Mouse (Mus musculus) E14TG2a.4 (cell line): Measurements from ENCODE around the gene Dync1h1.

ENCODE experiments used
- H3K27me3 ChIP-seq: 2 replicates; pipeline ENCODE4 v1.6.1; 2014; ENCODE audit warnings: low read length, control low read depth; ENCODE audit not compliant: insufficient read depth
- H3K36me3 ChIP-seq: 2 replicates; pipeline ENCODE4 v1.6.1; 2014; ENCODE audit warnings: low read length, control low read depth; ENCODE audit not compliant: insufficient read depth
- H3K4me1 ChIP-seq: replicated peaks from 2 replicates; pipeline ENCODE4 v1.6.1; 2014; ENCODE audit warnings: low read depth, low read length, control low read depth
- H3K4me3 ChIP-seq: replicated peaks from 2 replicates; pipeline ENCODE4 v1.5.1; 2014; ENCODE audit warnings: mild to moderate bottlenecking, low read length
- H3K9me3 ChIP-seq: 2 replicates; pipeline ENCODE4 v1.6.1; 2014; ENCODE audit warnings: low read length, control low read depth
- CTCF ChIP-seq: conservative IDR thresholded peaks from 2 replicates; pipeline ENCODE4 v1.5.1; 2014; ENCODE audit warnings: low read length
- NANOG ChIP-seq: IDR thresholded peaks from 2 replicates; pipeline ENCODE4 v1.6.1; 2014; ENCODE audit warnings: borderline replicate concordance, low read length, mixed read lengths
- POU5F1 ChIP-seq: IDR thresholded peaks from 2 replicates; pipeline ENCODE4 v1.6.1; 2014; ENCODE audit warnings: low read length, borderline replicate concordance

Gene Dync1h1

GRCm38 (mm10) chr12:110630056-110630455, 28.8 kb downstream of the Dync1h1 start:
- no peaks in the 10 kb centered on the region for H3K4me1 ChIP-seq
- no peaks in the 10 kb centered on the region for H3K9me3 ChIP-seq
- no peak for TF ChIP-seq CTCF
- H3K27me3 ChIP-seq: no peaks in the 10 kb centered on the region
- H3K36me3 ChIP-seq: peaks cover 100% of the 10 kb centered on the region
- H3K4me3 ChIP-seq: no peak overlapping the region

GRCm38 (mm10) chr12:110636293-110636692, 35.0 kb downstream of the Dync1h1 start:
- Histone ChIP-seq H3K27me3 (no peaks in the 10 kb centered on the region), H3K9me3 (no peaks in the 10 kb centered on the region), H3K36me3 (peaks cover 100% of the 10 kb centered on the region), H3K4me3 (no peak overlapping the region), H3K4me1 (0 out of 2 replicates have a peak, but pooled peaks cover 5% of the 10 kb centered on the region)
- no peak for TF ChIP-seq POU5F1
- TF ChIP-seq CTCF: no peak
- TF ChIP-seq NANOG: no peak

- Histone ChIP-seq H3K9me3 (no peaks in the 10 kb centered on the region), H3K4me3 (no peak overlapping the region), H3K27me3 (no peaks in the 10 kb centered on the region), H3K4me1 (0 out of 2 replicates have a peak, but pooled peaks cover 5% of the 10 kb centered on the region), H3K36me3 (peaks cover 100% of the 10 kb centered on the region)
- TF ChIP-seq CTCF: no peak
- no peak for TF ChIP-seq NANOG
- TF ChIP-seq POU5F1: no peak
Measured at GRCm38 (mm10) chr12:110637507-110638114, 36.4 kb downstream of the Dync1h1 start.

GRCm38 (mm10) chr12:110650241-110650641, 49.0 kb downstream of the Dync1h1 start:
- H3K27me3 ChIP-seq: no peaks in the 10 kb centered on the region
- peaks cover 98% of the 10 kb centered on the region for H3K36me3 ChIP-seq
- H3K4me1 ChIP-seq: no peaks in the 10 kb centered on the region
- no peak overlapping the region for H3K4me3 ChIP-seq
- TF ChIP-seq POU5F1: no peak
- no peak for TF ChIP-seq CTCF
- TF ChIP-seq NANOG: no peak
- H3K9me3 ChIP-seq: peaks cover 5% of the 10 kb centered on the region; the same call in 1 of the 2 replicates

- Histone ChIP-seq H3K27me3 (no peaks in the 10 kb centered on the region), H3K36me3 (peaks cover 98% of the 10 kb centered on the region), H3K9me3 (peaks cover 5% of the 10 kb centered on the region; the same call in 1 of the 2 replicates), H3K4me3 (no peak overlapping the region), H3K4me1 (no peaks in the 10 kb centered on the region)
- TF ChIP-seq POU5F1: no peak
- no peak for TF ChIP-seq CTCF
- TF ChIP-seq NANOG: no peak
Measured at GRCm38 (mm10) chr12:110651464-110651863, 50.2 kb downstream of the Dync1h1 start.

GRCm38 (mm10) chr12:110661746-110662145, 60.5 kb downstream of the Dync1h1 start:
- Histone ChIP-seq H3K9me3 (no peaks in the 10 kb centered on the region), H3K4me1 (peaks cover 34% of the 10 kb centered on the region), H3K27me3 (no peaks in the 10 kb centered on the region), H3K36me3 (peaks cover 99% of the 10 kb centered on the region), H3K4me3 (no peak overlapping the region)
- no peak for TF ChIP-seq POU5F1
- no peak for TF ChIP-seq NANOG
- no peak for TF ChIP-seq CTCF

- H3K27me3 ChIP-seq: no peaks in the 10 kb centered on the region
- no peaks in the 10 kb centered on the region for H3K9me3 ChIP-seq
- peaks cover 80% of the 10 kb centered on the region for H3K36me3 ChIP-seq
- no peak overlapping the region for H3K4me3 ChIP-seq
- peaks cover 33% of the 10 kb centered on the region for H3K4me1 ChIP-seq
- TF ChIP-seq CTCF (no peak), POU5F1 (no peak), NANOG (no peak)
Measured at GRCm38 (mm10) chr12:110667466-110668077, 66.3 kb downstream of the Dync1h1 start.

GRCm38 (mm10) chr12:110674243-110674642, 73.0 kb downstream of the Dync1h1 start:
- Histone ChIP-seq H3K9me3 (no peaks in the 10 kb centered on the region), H3K36me3 (peaks cover 14% of the 10 kb centered on the region), H3K27me3 (no peaks in the 10 kb centered on the region), H3K4me1 (peaks cover 32% of the 10 kb centered on the region), H3K4me3 (no peak overlapping the region)
- TF ChIP-seq POU5F1 (no peak), NANOG (no peak), CTCF (peak; percentile 98)

GRCm38 (mm10) chr12:110681191-110681590, 79.9 kb downstream of the Dync1h1 start:
- Histone ChIP-seq H3K27me3 (no peaks in the 10 kb centered on the region), H3K4me1 (peaks cover 45% of the 10 kb centered on the region), H3K9me3 (no peaks in the 10 kb centered on the region), H3K4me3 (no peak overlapping the region), H3K36me3 (peaks cover 9% of the 10 kb centered on the region)
- TF ChIP-seq NANOG (no peak), POU5F1 (no peak), CTCF (no peak)
